Mouse (Mus musculus) cerebellum, adult 11-12 months (tissue): ENCODE results near the gene Rdh16f2.
"Not testable (repeated sequence)": the region's sequence is repeated elsewhere in the genome, so short reads cannot be mapped to it uniquely, and the experiment has no call there.

Experiments
- DNase-seq: peaks from one replicate; pipeline ENCODE4 v3.0.0; 2022

The Rdh16f2 gene

DNA sequence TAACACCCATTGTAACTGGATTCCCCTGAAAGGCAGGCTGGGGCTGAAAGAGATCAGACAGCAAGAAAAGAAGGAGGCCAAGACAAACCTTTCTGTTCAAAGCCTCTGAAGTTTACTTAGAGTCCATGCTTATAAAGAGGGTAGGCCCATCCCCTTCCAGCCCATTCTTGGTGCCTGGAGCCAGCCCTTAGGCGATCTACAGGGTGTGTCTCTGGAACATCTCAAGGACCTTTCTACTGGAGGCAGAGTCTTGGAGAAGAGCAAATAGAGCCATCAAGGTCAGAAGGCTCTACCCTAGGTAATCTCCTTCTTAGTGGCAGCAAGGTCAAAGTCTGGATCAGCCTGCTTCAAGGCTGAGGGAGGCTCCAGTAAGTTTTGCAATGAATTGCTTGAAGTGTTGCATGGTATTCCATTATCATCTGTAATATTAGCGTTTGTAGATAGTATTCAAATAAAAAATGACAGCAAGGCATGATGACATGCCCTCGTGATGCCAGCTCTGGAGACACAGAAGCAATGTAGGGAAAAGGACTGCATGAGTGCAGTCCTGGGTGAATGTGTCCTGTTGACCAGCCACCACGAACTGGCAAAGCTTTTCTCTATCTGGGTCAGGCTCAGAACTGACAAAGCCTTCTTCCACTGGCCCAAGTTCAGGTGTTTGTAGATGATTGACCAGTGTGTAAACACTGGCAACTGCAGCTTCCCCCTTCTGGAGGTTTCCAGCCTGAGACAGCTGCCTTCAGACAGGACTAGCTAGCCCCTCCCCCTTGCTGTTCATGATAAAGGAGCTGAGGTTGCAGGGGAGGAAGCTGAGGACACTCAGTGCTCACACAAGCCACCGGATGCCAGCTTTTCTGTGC lies 27.1 kb downstream of the Rdh16f2 start:
- not testable (repeated sequence) for DNase-seq

DNA sequence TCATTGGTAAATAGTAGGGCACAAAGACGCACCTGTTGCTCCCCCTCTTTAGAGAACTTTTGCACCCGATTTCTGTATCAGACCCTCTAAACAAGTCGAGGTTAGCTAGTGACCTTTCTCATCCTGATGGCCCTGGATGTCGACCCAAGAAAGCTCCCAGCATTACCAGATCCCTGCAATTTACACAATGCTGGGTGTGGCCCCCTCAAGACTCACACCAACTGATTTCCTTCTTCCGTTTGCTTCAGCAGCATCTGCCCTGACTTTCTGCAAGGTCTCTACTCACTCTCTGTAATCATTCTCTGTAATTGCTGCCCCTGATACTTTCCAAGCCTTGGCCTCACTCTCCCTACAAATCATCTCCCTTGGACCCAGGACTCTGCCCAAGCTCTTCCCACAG lies 30.4 kb downstream of the Rdh16f2 start:
- DNase-seq, result no peak

DNA sequence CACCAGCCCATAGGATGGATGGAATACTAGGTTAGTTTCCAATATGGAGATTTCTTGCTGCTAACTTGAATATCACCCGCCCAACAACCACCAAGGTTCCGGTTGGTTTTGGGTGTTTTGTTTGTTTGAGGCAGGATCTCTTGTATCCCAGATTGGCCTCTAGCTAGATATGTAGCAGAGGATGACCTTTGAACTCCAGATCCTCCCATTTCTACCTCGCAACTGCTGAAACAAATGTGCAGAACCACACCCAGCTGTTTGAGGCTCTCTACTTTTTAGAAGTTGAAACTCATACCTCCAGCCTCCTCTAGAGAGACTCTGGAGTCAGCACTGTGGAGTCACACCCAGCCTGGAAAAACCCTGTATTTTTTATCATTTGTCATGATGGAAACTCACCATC lies 31.2 kb downstream of the Rdh16f2 start:
- no peak for DNase-seq

DNA sequence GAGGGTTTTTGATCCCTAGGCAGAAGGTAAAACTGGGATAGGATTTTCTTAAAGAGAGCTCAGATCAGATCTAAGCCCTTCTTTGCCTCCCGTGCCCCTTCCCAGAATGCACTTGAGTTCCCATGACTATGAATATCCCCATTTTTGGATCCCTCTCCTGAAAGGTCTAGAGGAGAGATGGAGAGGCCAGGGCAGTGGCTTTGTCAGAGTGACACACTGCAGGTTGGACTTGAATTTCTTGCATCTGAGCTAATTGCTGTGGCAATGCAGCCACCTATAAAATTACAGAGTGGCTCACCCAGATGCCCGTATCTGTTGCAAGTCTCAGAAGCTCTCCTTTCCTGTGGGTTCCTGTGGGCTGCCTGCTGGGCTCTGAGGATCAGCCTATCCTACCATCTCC lies 31.9 kb downstream of the Rdh16f2 start, which contains the start of gene Sdr9c7:
Sdr9c7 (plus strand) TSS at position 301 of the 400 bp plus-strand sequence.
- DNase-seq, result no peak

DNA sequence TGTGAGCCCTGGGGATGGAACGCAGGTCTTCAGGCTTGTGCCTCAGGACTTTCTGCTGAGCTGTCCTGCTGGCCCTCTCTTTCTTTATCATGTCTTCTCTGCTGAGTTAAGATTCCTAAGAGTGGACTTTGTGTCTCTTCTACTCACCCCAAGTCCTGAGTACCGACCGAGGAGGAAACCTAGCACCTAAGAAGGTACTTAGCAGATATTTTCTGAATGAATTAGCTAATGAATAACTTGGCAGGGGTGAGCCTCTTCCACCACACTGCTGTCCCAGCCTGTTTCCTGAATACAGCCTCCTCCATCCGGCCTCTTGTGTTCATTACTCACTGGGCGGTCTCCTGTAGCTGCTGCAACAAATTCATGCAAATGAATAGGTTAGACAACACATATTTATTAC lies 33.5 kb downstream of the Rdh16f2 start:
- no peak for DNase-seq

DNA sequence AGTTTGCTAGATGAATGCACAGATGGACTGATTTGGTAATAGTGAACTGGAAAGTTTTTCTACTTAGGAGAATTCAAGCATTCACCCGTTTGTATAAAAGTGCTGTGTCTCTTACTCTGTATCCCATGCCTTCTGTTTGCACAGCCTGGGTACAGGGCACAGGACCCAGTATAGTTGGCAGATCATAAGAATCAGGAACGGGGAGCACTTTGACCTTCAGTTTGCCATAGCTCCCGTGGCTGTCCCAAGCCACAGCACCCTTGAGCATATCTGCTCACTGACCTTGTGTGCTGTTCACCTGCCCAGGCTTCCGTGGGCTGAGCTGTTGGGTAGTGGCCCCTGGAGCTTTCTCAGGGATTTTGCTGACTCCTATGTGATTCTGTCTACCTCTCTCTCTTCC lies 35.5 kb downstream of the Rdh16f2 start:
- DNase-seq, result no peak

DNA sequence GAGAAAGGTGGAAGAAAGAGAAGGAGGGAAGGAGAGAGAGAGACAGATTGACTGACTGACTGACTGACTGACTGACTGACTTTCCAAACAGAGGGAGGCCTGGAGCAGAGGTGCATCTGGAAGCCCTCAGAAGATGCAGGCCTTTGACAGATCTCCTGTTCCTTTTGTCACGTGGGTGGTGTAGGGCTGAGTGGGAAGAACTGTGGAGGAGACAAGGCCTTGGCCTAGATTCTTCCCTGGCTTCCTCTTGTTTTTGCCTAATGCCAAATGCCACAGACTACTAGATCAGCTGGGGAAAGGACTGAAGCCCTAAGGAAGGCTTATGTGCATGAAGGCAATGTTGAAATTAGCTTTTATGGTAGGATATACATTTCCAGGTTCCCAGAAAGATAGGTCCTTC lies 36.8 kb downstream of the Rdh16f2 start:
- DNase-seq, result no peak

DNA sequence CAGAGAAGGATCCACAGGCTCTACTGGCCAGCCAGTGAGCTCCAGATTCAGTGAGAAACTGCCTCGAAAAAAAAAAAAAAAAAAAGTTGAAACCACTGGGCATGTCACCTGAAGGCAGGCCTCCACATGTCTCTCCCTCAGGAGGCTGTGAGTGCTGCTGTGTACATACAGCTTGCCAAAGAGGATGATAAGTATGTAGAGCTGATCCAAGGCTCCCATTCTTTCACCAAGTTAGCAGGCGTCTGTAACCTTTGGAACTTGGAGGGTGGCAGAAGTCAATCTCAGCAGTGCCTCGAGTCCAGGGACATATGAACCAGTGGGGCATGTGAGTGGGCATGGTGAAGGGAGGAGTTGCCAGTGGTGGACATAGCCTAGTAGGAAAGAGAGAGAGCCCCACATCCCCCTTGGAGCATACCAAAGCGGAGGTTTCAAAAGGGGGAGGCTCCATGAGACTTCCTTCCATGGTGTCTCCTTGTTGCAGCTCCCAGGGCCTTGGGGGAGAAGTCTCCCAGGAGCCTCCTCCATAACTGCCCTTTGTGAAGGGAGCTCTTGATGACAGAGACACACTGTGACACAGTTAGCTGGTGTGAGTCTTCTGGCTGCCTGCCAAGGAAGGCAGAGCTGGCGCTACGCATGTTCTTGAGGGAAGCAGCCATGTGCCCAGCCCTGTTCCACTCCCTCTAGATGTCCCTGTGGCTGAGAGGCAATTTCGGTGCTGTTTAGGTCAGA lies 38.6 kb downstream of the Rdh16f2 start:
- DNase-seq, result no peak

DNA sequence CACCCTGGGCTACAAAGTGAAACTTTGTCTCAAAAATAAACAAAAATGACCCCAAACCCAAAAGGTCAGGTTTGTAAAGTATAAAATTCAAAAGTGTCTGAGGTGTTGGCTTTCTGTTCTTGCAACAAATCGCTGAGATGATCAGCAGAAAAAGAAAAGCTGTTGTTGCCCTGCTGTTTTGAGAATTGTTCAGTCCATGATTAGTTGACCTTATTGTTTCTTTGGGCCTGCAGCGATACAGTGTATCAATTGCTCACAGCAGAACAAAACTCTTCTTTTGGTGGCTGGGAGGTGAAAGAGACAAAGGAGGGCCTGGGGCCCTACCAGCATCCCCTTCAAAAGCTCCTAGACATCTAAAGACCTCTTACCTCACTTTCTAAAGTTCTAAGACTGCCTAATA lies 39.9 kb downstream of the Rdh16f2 start:
- no peak for DNase-seq

DNA sequence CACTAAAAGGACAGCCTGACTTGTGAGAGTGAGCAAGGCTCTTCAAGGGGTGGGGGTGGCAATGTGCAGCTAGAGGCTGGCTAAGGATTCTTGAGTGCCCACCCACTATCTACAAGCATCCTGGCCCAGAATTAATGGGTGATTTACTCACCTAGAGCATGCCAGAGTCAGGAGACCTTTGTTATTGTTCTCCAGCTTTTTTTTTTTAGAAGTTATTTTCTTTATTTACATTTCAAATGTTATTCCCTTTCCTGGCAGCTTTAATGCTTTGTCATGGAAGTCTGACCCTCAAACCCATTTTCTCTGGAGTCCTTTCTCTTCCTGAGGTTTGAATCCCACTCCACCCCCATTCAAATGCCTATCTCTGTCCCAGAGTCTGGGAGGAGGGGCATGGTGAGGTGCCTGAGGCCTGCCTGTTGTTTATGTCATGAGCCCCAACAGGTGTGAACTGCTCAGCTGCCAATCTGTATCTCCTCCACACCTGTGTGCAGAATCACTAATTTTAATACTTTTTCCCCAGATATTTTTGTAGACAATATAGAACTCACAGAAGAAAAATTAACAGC lies 41.2 kb downstream of the Rdh16f2 start:
- DNase-seq, result no peak

DNA sequence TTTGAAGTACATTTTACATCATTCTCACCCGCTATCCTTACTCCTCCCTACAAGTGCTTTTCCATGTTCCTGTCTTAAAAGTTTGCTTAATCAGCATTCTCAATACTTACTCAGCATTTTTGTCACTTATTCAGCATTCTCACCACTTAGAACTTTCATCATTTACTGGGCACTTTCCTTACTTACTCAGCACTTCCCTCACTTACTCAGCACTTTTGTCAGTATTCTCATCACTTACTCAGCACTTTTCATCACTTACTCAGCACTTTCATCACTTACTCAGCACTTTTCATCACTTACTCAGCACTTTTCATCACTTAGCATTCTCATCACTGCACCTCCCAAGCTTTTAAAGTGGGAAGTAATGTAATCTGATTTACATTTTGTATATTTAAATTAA lies 49.3 kb downstream of the Rdh16f2 start:
- no peak for DNase-seq

DNA sequence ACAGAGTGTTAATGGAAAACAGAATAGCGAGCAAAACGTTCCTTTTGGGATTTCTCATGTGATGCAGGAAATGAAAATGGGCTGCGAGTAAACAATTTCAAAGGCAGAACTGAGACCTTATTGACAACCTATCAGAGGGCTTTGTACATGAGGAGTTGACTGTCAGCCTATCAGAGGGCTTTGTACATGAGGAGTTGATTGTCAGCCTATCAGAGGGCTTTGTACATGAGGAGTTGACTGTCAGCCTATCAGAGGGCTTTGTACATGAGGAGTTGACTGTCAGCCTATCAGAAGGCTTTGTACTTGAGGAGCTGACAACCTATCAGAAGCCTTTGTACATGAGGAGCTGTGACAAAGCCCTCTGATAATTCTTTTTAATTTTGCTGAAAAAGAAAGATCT lies 50.9 kb downstream of the Rdh16f2 start:
- not testable (repeated sequence) for DNase-seq

DNA sequence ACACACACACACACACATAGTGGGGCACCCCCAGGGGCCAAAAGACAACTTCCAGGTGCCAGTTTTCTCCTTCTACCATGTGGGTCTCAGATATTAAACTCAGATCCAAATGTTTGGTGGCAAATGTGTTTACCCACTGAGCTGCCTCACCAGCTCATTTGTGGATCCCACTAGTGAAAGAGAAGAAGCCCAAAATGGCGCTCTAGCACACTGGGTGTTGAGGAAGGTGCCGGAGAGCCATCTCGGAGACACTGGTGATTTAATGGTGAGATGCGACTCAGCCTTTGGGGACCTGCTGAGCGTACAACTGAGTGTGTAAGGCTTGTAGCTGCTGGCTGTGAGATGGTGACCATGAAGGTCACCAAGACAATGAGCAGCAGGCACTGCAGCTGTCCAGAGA lies 51.4 kb downstream of the Rdh16f2 start:
- no peak for DNase-seq

DNA sequence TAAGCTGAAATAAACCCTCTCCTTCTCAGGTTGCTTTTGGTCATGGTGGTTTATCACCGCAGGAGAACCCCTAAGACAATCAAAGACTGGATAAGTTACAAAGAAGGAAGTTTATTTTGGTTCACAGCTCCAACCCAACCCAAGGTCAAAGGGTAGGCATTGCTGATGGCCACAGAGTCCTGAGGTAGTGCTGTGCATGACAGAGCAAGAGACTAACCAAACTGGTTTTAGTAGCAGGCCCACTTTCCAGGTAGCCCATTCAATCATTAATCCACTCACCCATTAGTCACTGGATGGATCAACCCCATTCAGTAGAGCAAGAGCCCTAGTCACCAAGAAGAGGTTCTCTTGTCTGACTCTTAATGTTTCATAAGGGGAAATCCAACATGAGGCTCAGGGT lies 56.0 kb downstream of the Rdh16f2 start:
- no peak for DNase-seq

DNA sequence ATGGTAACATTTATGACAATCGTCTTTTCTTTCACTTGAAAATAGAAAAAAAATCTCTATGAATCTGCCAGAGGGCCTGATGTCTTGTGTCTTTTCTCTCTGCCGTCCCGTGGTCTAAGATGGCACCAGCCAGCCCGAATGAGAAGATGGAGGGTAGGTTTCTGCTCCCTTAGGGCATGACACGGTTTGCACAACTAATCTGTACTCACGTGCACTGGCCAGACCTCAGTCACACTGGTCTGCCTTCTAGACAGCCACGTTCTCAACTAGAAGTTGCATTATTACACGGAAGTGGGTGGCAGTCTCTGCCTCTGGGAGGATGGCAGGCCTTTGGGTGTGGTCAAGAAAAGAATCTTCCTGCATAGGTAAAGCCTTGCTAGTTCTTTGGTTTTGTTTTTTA lies 56.8 kb downstream of the Rdh16f2 start:
- DNase-seq, result no peak

DNA sequence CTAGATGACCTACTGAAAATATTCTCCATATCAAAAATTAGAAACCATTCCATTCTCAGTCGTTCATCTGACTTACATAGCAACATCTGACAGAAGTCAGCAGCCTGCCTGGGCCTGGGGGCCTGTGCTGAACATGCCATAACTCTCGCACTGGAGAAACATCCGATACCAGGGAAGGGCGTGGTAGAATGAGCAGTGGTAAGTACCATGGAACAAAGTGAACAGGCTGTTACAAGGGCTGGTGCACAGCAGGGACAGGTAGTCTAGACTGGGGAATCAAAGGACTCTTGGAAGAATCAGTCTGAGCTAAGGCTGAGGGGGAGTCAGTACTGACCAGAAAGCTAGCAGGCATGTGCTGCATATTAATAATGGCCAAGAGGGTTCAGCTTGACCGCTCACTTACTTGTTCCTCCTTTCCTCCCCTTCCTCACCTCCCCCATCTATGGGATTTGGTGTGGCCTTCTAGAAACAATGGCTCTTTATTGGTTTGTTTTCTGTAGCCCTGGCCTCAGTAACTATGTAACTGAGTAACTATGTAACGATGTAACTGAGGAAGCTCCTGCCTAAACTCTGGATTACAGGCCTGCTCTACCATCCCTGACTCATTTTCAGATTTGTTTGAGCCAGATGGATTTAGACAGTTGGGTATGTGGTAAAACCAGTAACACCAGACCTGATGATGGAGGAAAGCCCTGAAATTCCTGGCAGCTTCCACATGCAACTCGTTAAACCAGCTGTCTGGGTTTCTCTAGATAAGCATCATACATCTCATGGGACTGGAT lies 58.5 kb downstream of the Rdh16f2 start:
- no peak for DNase-seq
